Mouse (Mus musculus) hindbrain, postnatal 0 days (tissue): Measurements from ENCODE around the gene Bfsp2. TPM values are rescaled to one million over a fixed set of nuclear protein-coding genes. Genes with fewer than 3 reads are reported as not detected.

ENCODE experiments used
- ATAC-seq: fragments of 200-750 bp; cut with Nextera tagmentation; 2 replicates; pipeline ENCODE4 v1.8.0; 2017; ENCODE audit warnings: mild to moderate bottlenecking, moderate TSS enrichment, moderate library complexity
- DNase-seq: peaks from one replicate; pipeline ENCODE4 v3.0.0-alpha.2; 2015; ENCODE audit warnings: low spot score
- H3K27ac ChIP-seq: fragments of 300-500 bp; sonication (generic); 2 replicates; pipeline ENCODE4 v1.5.1; 2014; ENCODE audit warnings: mild to moderate bottlenecking
- H3K27me3 ChIP-seq: fragments of 300-500 bp; sonication (generic); 2 replicates; pipeline ENCODE4 v1.6.1; 2014; ENCODE audit warnings: low read length, mixed read lengths; ENCODE audit not compliant: insufficient read depth
- H3K36me3 ChIP-seq: fragments of 300-500 bp; sonication (generic); 2 replicates; pipeline ENCODE4 v1.6.1; 2014; ENCODE audit warnings: low read length, mixed read lengths; ENCODE audit not compliant: insufficient read depth
- H3K4me1 ChIP-seq: fragments of 300-500 bp; sonication (generic); 2 replicates; pipeline ENCODE4 v1.6.1; 2014; ENCODE audit warnings: antibody characterized with exemption, low read length, mixed read lengths; ENCODE audit not compliant: insufficient read depth
- H3K4me2 ChIP-seq: fragments of 300-500 bp; sonication (generic); 2 replicates; pipeline ENCODE4 v1.6.1; 2014; ENCODE audit warnings: low read depth, mild to moderate bottlenecking, low read length, moderate library complexity, mixed read lengths
- H3K4me3 ChIP-seq: fragments of 300-500 bp; sonication (generic); 2 replicates; pipeline ENCODE4 v1.5.1; 2014; ENCODE audit warnings: low read length
- H3K9ac ChIP-seq: fragments of 300-500 bp; sonication (generic); replicated peaks from 2 replicates; pipeline ENCODE4 v1.6.1; 2014; ENCODE audit warnings: mild to moderate bottlenecking, low read length, moderate library complexity, mixed read lengths
- H3K9me3 ChIP-seq: fragments of 300-500 bp; sonication (generic); 2 replicates; pipeline ENCODE4 v1.6.1; 2016; ENCODE audit warnings: low read length, mixed read lengths
- CTCF ChIP-seq: IDR thresholded peaks from 2 replicates; pipeline ENCODE4 v1.5.1; 2016; ENCODE audit warnings: antibody characterized with exemption, control low read depth, low read depth
- WGBS: fragments of 180-500 bp; shearing (Covaris S2); extraction: QIAGEN DNeasy Blood & Tissue Kit; methylation state at CpG from one replicate; pipeline ENCODE4 v1.1.7; 2014; 5-methylcytosine and 5-hydroxymethylcytosine counted together
- polyA plus RNA-seq: library from polyadenylated mRNA; unstranded; fragments of >200 nt; fragmentation: Nextera tagmentation; extraction: Ambion mirVana; gene quantifications from 2 replicates; pipeline ENCODE4 v1.2.1, GENCODE M21; 2015
- total RNA-seq: library from RNA; depleted of rRNA; stranded (reverse); fragments of >200 nt; gene quantifications from 2 replicates; pipeline ENCODE4 v1.2.3, GENCODE M21; 2014

Bfsp2 gene
- total and polyA plus RNA-seq, 2 experiments from 2014 or later = 4.2 to 8.7 TPM

DNA sequence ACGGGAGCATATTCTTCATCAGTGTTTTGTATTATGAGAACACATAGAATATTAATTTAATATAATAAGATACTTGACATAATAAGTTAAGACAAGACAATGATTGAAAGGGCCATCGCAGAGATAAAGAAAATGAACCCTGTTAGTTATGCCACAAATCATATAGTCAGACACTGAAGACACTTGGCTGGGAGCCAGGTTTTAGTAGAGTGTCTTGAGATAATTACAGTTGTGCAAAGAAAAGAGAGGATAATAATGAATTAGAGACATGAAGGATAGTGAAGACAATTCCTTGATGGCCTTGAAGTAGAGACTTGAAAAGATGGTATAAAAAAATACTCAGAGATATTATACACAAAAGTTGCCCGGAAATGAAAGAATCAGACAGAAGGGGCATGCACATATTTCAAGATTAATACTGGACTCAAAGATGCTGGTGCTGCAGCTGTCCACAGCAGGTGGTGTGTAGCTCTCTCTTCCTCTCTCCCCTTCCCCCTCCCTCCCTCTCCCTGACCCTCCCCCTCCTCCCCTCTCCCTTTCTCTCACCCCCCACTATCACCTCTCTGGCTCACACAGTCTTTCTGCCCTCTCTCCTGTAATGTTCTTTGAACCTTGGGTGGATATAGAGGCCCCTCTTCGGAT, 72.0 kb downstream of the Bfsp2 start:
- no peaks in the 10 kb centered on the region for H3K9me3 ChIP-seq
- DNase-seq = peak; percentile 66
- 39% methylated on average over 4 of the region's 4 CpGs for WGBS

DNA sequence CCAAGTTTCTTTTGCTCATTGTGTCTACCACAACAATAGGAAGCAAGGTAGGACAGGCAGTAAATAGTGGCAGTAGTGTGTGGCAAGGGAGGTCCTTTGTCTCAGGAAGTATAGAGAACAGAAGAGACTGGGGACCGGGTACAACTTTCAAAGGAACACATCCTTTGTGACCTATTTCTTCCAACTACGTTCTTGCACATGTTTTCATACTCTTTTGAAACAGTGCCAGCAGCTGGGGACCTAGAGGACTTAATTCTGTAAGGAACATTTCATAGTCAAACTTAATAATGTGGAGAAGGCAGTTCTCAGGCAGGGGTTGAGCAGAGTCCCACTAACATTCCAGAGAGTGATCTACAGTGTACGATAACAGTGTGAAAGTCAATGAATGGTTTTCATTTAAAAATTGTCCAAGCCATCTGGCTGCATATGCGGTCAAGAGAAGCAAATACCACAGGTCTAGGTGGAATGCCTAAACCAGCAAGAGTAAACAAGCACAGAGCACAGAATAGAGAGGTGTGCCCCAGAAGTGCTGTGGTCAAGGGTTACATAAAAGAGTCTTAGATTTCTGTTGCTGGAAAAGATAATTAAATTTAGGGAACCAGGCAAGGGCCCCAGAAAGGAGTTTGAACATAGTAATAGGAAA, 76.8 kb downstream of the Bfsp2 start:
- no peaks in the 10 kb centered on the region for H3K4me1 ChIP-seq
- H3K36me3 ChIP-seq = no peaks in the 10 kb centered on the region
- H3K27ac ChIP-seq = no peak overlapping the region
- no peak overlapping the region for H3K9ac ChIP-seq
- H3K9me3 ChIP-seq = no peaks in the 10 kb centered on the region
- no peak for DNase-seq
- no peaks in the 10 kb centered on the region for H3K27me3 ChIP-seq
- H3K4me3 ChIP-seq = no peak overlapping the region
- TF ChIP-seq CTCF = no peak
- WGBS = 65% methylated on average over 4 of the region's 4 CpGs
- no peak overlapping the region for H3K4me2 ChIP-seq
- ATAC-seq = no peak

More for the DNA sequence above, 72.0 kb downstream of the Bfsp2 start:
- no peak for ATAC-seq
- no peak overlapping the region for H3K27ac ChIP-seq
- H3K27me3 ChIP-seq = no peaks in the 10 kb centered on the region
- H3K4me1 ChIP-seq = no peaks in the 10 kb centered on the region
- no peaks in the 10 kb centered on the region for H3K36me3 ChIP-seq
- H3K9ac ChIP-seq = no peak overlapping the region
- H3K4me2 ChIP-seq = no peak overlapping the region
- H3K4me3 ChIP-seq = no peak overlapping the region
- no peak for TF ChIP-seq CTCF

DNA sequence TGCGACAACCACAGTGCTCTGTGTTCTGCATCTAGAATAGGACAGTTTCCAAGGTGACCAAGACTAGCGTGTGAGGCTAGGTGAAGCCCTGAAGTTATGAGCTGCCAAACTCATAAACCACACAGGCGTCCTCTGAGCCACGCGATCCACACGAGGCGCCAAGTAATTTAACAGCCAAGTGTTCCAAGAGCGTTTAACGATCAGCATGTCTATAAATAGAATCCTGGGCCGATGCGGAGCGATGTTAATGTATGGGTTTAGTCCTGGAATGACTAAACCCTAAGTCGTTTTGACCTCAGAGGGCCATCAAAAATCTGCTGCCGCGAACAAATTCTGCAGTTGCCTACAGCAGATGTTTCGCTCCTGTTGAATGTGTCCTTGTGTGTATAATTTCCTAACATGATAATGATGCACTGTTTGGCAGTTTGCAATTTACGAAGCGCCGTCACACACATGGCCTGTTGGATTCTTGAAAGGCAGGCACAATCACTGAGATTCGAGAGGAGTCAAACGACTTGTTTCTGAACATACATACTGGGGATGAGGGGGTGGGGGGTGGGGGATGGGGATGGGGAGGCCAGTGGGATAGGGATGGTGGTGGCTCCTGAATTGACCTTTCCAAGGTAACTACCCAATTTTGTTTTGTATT, 81.6 kb downstream of the Bfsp2 start:
- no peak overlapping the region for H3K4me3 ChIP-seq
- peak; percentile 59 for DNase-seq
- TF ChIP-seq CTCF = no peak
- H3K27me3 ChIP-seq = no peaks in the 10 kb centered on the region
- H3K4me2 ChIP-seq = no peak overlapping the region
- no peaks in the 10 kb centered on the region for H3K4me1 ChIP-seq
- no peaks in the 10 kb centered on the region for H3K36me3 ChIP-seq
- WGBS = 49% methylated on average over 21 of the region's 21 CpGs
- no peak overlapping the region for H3K27ac ChIP-seq
- ATAC-seq = no peak
- no peaks in the 10 kb centered on the region for H3K9me3 ChIP-seq
- H3K9ac ChIP-seq = no peak overlapping the region

DNA sequence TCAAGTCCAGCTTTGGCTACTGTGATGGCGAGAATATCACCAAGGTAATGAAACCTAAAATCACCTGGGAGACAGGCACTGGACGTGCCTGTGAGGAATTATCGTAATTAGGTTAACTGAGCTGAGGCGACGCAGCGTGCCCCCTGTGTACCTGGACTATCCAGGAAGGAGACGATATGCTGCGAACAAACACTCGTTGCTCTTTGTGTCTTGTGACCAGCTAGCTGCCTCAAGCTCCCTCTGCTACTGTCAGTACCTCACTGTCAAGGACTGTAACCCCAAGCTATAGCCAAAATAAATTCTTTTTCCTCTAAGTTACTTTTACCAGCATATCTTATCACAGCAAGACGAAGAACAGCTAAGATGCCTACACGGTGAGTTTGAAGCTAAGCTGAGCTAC, 87.0 kb downstream of the Bfsp2 start:
- H3K27me3 ChIP-seq = no peaks in the 10 kb centered on the region
- H3K4me2 ChIP-seq = no peak overlapping the region
- H3K27ac ChIP-seq = no peak overlapping the region
- DNase-seq (no peak), ATAC-seq (no peak)
- no peak overlapping the region for H3K4me3 ChIP-seq
- H3K36me3 ChIP-seq = no peaks in the 10 kb centered on the region
- no peak for TF ChIP-seq CTCF
- H3K4me1 ChIP-seq = no peaks in the 10 kb centered on the region
- H3K9me3 ChIP-seq = no peaks in the 10 kb centered on the region
- 82% methylated on average over 11 of the region's 11 CpGs for WGBS
- no peak overlapping the region for H3K9ac ChIP-seq

DNA sequence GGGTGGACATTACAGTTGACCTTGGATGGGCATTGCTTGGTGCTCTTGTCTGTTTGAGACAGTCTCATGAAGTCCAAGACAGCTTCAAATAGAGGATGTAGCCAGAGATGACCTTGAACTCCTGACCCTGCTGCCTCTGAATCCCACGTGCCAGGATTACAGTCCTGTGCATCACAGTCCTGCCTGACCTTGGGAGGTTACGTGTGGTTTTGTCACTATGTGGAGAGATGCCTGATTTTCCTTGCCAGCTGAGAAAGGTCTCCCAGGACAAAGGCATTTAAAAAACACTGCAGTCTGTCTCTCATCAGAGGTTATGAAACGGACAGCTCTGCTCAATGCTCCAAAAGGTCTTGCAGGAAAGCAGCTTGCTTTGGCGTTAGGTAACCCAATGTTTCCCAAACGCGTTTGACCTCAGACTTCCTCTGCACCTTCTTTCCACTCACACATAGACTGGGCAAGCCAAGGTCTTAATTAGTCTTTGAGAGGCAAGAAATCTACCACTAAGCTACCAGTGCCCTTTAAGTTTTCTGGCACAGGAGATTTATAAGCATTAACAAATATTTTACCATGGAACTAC, 88.3 kb downstream of the Bfsp2 start:
- no peak overlapping the region for H3K9ac ChIP-seq
- ATAC-seq (no peak), DNase-seq (no peak)
- no peaks in the 10 kb centered on the region for H3K27me3 ChIP-seq
- H3K36me3 ChIP-seq = no peaks in the 10 kb centered on the region
- TF ChIP-seq CTCF = no peak
- WGBS = 75% methylated on average over 6 of the region's 6 CpGs
- no peaks in the 10 kb centered on the region for H3K9me3 ChIP-seq
- H3K4me3 ChIP-seq = no peak overlapping the region
- H3K4me1 ChIP-seq = peaks cover 3% of the 10 kb centered on the region; the same call in 1 of the 2 replicates
- no peak overlapping the region for H3K27ac ChIP-seq
- no peak overlapping the region for H3K4me2 ChIP-seq

DNA sequence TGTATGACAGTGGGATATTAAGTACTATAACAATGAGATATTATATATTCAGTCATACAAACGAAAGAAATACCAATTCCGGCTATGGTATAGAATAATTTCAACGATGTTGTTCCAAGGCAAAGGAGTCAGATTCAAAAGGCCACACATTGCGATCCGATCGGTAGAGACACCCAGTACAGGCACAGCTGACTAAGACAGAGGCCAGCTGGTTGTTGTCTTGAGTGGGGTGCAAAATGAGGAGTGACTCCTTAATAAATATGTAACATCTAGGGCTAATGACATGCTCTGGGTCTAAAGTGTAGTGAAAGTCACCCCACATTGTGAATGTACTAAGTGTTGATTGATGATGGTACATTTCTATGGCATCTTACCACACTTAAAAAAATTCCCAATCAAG, 91.0 kb downstream of the Bfsp2 start:
- ATAC-seq (no peak), DNase-seq (no peak)
- Histone ChIP-seq H3K36me3 (no peaks in the 10 kb centered on the region), H3K27ac (no peak overlapping the region), H3K27me3 (no peaks in the 10 kb centered on the region), H3K4me2 (no peak overlapping the region), H3K9ac (no peak overlapping the region), H3K4me3 (no peak overlapping the region), H3K9me3 (no peaks in the 10 kb centered on the region), H3K4me1 (peaks cover 3% of the 10 kb centered on the region; the same call in 1 of the 2 replicates)
- 97% methylated on average over 6 of the region's 6 CpGs for WGBS
- no peak for TF ChIP-seq CTCF
